Mouse (Mus musculus) ZHBTc4 (cell line): Measurements from ENCODE around the gene Gdpd5.
"Not testable (repeated sequence)": the region's sequence is repeated elsewhere in the genome, so short reads cannot be mapped to it uniquely, and the experiment has no call there.

Experiments used
- DNase-seq: peaks from one replicate; pipeline ENCODE4 v3.0.0-alpha.2; 2011; ENCODE audit warnings: low read depth, low spot score

Gene Gdpd5

DNA sequence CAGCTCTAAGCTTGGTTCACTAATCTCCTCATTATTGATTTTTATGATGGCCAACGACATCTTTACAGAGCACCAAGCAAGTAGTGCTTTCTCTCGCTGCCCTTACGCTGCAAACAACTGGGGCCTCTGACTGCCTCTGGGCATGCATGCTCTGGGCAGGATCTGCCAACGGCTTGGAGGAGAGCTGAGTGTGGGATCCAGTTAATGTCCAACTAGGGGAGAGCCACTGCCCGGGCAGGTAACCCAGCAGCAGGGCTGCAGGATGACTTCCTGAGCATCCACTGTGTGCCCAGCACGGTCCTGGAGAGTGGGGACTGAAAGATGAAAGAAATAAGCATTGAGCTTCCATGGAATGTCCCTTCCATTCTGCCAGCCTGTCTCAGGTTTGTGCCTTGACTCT is 14.5 kb upstream of the Gdpd5 start:
- no peak for DNase-seq

DNA sequence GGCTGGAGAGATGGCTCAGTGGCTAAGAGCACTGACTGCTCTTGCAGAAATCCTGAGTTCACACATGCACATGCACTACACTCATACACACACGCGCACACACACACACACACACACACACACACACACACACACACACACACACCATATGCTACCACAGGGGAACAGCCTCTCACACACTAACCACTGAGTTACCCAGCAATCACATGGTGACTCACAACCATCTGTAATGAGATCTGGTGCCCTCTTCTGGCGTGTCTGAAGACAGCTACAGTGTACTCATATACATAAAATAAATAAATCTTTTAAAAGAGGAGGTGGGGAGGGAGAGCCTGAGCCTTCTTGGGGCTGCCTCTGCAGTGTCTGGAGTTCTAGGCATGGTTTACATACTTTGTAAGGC is 6.9 kb upstream of the Gdpd5 start:
- DNase-seq, result not testable (repeated sequence)

DNA sequence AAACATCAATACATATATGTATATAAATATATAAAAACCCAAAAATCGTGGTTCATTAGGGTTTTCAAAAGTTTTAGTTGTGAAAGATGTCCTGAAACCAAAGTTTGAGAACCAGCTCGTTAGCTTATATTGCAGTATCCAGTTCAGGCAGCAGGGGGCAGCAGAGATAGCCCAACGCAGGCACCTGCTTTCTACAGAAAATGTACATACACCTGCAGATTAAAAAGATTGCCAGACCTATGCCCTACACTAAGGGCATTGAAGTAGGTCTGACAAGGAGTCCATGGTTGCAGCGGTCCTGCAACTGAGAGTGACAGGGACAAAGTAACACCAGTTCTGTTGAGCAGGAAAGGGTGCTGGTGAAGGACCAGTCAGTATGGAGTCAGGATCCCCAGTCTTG is 5.8 kb upstream of the Gdpd5 start:
- peak; percentile 67 for DNase-seq

DNA sequence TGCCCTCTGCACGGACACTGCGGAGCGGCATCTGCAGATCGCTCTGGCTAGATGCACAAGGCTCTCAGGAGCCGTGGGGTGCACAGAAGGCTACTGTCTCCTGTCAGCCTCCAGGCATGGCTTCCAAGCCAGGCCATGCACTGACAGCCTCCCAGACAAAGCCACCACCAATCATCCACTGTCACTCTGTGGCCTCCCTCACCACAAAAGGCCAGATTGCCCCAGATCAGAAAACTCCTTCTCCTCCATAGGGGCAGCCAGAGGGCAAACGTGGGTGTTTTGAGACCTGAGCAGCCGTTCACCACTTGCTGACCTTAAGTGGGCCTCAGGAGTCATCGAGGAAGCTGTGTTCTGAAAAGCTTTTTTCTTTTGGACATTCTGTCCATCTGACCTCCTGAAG is 2.3 kb upstream of the Gdpd5 start:
- no peak for DNase-seq

DNA sequence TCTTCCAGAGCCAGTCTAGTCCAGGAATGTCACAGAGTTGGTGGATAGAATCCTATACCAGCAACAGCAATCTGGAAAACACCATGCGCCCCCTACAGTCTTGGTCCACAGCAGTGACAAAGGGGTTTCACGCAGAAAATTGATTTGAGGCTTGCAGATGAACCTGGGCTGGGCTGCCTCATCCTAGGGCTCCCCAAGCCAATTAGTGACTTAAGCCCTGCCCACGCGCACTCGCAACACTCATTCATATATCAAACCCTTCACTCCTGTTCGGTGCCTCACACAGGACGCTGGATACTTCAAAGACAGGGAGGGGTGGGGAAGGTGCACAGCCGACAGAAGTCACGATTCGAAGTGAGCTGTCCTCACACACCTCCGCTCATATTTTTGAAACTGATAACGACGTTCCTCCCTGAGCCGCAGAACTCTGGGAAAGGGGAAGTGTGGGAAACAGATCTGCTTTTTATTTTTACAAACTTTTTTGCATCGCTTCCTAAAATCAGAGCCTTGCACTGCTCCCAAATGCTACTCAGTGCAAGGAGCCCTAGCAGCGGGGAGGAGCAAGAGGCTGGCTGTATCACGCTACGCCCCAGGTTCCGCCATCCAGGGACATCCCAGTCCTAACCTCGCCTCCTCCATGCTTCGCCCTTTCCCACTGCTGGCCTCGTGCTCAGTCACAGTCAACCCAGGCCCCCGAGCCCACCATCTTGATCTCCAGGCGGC is 562 bp upstream of the Gdpd5 start:
- DNase-seq, result peak; percentile 71

DNA sequence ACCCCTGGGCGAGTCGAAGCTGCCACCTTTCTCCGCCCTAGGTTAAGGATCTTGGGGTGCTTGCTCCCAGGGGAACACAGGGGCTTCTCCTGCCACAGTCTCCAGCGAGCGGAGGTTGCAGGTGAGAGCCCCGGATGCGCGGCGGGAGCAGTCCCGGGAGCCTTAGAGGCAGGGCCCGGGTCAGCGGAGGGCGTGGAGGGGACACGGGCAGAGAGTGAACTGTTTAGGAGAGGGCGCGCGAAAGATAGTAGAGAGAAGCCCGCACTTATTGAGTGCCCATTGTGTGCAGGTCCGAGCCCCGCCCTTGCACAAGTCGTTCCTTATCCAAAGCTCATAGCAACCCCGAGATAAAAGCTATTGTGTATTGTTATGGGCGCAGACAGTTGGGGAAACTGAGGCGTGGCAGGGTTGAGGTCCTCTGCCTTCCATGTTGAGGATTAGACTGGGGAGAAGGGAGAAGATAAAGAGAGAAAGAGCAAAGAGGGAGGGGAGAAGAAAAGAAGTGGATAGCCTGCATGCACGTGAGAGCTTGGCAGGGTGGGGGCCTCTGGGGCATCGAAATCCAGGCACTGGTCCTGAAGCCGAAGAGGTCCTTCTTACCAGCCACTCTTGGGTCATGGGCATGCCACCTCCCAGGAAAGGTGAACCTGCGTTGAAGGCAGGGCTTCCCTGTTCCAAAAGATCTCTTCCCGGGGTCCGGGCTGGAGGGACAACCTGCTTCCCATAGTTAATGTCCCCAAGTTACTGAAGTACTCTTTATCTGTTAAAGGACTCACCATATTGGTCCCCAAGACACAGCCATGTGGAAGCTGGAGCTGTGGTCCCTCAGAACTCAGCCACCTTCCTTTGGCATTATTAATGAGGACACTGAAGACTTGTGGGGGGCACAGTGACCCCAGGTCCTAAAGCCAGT is 1.1 kb downstream of the Gdpd5 start:
- DNase-seq, result no peak

DNA sequence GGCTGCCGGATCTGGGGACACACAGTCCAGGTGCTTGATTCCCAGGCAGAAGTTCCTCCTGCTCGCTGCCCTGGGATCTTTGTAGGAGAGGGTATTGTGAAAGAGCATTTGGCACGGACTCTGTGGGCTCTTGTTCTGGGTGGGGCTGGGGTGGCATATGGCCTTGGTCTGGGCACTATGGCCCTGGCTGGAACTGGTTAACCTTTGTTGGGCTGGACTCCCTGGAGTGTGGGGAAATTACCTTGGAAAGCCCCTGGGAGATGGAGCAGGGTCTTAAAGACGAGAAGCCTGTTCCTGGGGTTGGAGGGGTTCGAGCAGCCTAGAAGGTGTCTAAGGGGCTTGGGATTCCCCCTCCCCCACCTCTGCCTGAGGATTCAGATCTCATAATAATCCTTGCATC is 2.0 kb downstream of the Gdpd5 start:
- no peak for DNase-seq

DNA sequence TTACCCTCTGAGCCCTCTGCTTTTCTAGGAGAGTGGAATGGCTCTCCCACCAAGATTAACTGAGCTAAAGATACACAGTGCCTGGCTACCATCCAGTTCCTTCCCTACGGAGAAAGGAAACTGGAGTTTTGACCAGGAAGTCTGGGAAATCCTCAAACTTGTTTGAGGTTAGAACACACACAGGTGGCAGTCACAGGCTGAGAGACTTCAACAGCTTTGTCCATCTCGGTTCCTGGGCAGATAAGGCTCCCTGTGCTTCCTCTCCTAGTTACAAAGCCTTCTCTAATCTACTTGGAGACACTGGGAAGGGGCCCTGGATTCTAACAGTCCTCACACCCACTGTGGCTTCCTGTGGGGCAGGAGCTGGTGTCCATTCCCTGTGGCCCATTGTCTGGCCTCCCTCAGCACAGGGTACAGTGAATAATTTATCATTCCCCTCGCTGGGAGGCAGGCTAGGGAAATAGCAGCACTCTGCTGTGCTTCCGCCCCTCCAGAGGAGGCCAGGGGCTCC is 2.9 kb downstream of the Gdpd5 start:
- DNase-seq, result no peak

DNA sequence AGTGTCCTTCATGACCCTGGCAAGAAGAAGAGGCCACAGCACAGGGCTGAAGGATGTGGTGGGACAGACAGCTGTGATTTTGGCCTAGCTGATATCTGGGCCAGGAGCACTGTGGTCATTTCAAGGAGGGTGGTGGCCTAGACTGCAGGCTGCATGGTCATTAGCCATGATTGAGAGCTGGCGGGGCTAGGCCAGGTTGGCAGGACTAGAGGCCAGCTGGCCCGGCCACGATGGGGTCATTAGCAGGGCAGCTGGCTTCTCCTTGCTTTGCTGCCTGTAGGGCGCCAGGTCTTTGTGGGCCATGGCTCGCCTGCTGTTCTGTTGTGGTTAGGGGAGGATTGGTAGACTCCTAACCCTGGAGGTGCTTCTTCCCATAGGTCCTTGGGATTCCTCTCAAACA is 4.8 kb downstream of the Gdpd5 start:
- DNase-seq, result no peak

DNA sequence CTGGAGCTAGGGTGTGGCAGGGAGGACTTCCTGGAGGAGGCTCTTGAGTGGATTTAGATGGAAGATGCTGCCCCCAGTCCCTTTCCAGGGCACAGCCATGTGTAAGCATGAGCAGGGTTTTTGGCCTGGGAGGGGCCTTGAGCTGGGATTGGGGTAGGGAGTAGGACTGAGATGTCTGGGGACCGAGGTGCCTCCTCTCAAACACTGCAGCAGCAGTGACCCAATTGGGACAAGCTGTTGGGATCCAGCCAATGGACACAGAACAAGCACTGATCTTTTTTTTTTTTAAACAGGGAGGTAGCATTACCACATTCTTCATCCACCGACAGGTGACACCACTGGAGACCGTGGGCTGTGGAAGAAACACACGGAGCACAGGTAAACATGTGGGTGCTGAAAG is 5.6 kb downstream of the Gdpd5 start:
- DNase-seq, result no peak

DNA sequence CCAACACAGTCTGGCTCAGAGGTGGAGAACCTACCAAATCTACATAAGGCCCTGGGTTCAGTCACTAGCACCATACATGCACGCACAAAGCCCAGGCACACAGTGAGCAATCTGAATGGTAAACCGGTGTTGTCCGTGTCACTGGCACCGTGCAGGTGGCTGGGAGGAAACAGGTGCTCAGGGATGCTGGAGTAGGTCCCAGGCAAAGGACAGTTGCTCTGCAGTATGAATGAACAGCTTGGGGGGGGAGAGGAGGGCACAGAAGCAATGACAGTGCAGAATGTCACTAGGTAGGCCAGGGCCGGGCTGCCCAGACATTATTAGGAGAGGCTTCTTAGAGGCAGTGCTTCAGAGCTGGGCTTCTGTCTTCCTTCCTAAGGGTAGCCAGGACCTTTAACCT is 6.1 kb downstream of the Gdpd5 start:
- DNase-seq, result no peak

DNA sequence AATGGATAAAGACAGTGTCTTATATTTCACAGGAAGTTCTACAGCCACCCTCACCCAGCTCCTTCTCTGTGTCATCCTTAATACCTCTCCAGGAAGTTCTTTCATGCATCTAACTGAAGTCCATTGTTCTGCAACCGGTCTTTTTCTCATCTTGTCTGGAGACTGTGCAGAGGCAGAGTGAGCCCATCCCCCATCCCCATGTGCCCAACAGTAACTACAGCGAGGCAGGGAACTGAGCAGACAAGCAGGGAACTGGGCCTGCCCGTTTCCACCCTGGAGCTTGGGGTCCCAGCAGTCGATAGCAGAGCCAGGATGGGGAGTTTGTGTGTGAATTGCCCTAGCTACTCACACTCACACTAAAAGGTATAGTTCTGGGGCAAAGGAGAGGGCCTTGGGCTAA is 9.3 kb downstream of the Gdpd5 start:
- DNase-seq, result no peak

DNA sequence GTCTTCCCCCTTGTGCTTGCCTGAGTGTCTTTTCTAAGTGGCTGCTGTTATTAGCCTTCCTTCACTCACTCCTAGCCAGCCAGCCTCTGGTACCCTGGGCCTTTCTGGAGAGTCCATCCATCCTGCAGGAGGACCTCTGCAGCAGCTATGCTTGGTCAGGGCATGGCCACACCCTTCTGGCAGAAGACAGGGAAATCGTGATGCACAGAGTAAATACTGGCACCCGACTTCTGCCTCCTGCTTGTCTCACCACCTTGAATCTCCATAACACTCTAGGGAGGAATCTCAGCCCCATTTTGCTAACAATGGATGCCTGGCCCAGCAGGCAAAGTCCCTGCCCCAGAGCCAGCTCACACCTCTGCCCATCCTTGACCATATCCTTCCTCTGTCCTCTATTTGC is 11.5 kb downstream of the Gdpd5 start:
- no peak for DNase-seq

DNA sequence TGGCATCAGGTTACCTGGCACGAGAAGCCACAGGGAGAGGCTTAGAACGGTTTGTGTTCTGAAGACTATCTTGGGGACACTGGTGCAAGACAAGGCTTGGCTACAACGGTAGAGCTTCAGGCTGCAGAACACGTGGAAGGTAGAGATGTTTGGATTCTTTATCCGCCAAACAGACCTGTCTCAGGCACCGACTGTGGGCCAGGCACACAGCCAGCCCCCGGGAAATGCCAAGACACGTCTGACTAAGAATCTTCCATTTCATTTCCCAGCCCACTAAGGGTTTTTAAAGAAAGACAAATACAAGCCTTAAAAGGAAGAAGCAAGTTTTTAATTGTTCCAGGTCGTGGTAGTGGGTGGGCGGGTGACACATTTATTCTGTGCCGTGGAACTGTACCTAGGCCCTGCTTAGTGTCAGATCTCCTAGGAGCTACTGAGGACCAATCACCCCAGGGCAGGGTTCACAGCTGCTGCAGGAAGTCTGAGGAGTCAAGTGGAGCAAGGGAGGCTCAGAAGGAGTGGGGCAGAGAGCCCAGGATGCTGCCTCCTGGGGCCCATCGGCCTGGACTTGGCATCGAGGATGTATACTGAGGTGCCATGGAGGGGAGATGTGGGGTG is 12.6 kb downstream of the Gdpd5 start:
- DNase-seq, result no peak

DNA sequence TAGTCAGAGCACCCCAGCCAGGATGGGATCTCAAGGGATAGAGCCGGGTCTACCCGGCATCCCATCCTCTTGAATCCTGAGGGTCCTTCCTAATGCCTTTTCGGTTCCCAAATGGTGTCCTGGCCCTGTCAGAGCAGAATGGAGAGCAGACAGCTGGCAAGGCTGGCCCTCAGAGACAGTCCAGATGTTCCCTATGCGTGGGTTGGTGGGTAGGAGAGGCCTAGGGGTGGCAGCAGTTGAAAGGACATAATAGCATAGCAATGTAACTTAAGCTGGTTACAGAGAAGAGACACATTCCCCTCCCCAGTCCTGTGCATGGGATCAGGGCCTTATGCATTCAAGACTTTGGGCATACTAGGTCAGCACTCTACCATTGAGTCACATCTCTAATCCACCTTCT is 14.2 kb downstream of the Gdpd5 start:
- DNase-seq, result no peak

DNA sequence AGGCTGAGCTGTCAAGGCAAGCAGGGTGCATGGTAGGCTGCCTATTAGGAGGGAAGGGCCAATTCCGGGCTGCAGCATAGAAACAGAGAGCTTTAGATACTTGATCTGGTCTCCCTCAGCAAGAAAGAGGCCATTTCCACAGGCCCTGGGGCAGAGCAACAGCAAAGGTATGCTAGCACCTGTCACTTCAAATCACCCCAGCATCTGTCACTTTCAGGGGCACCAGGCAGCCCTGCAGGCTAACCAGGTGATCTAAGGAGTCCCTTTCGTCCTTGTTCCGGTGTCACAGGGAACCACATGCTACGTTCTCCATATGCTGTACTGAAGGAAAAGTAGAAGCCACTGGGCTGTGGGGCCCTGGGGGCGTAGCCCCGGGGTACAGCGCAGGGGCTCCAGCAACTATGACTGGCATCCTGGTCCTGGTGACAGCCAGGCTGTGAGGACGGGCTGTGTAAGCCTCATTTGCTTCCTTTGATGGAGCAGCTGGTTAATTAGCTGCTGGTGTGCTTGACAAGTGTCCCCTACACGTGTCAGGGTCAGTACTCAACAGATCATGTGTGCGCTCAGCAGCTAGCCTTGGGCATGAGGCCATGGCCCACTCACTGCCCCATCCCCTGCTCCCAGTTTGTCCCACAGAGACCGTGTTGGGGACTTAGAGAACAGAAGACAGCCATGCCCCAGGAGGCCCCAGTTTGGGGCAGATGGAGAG is 14.8 kb downstream of the Gdpd5 start:
- DNase-seq, result no peak

DNA sequence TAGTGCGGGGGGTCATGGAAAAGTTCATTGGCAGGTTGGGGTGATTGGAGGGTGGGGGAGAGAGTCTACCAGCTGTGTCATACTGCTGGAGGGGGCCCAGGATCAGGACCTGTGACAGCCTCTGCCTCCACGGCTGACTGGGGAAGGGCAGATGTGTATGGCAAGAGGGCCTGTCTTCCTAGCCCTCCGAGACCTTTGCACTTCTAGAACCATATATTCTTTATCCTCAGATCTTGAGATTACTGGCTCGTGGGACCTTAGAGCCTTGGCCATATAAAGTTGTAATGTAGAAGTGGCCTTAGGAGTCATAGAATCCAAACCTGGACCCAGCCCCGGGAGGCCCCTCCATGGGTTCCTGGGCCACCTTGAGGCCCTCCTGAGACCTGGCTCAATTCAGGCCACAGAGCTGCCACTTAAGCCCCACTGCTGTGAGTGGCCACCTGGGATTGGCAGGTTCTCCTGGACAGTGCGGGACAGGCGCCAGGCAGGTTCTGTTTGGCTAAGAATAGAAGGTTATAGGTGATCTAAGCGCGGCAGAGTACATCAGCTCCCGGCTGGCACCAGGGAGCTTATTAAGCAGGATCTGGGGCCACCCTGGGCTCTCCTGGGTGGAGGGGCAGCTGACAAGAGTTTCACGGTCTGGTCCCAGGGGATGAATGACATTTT is 15.9 kb downstream of the Gdpd5 start:
- DNase-seq, result no peak

DNA sequence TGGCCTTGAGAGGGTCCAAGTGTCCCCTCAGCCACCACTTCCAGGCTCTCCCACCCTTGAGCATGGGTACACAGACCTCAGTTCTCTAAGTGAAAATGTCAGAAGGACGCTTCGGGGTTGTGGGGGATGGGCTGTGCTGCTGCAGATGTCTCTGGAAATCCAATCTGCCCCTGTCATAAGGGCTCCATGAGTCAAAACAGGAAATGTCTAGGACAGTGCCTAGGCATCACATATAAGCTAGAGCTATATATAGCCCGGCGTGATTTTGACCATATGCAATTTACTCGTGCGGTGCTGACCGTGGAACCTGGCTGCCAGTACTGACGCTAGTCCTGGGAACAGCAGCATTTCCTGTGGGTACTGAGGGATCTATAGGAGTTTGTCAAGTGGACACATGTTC is 20.2 kb downstream of the Gdpd5 start:
- DNase-seq, result no peak

DNA sequence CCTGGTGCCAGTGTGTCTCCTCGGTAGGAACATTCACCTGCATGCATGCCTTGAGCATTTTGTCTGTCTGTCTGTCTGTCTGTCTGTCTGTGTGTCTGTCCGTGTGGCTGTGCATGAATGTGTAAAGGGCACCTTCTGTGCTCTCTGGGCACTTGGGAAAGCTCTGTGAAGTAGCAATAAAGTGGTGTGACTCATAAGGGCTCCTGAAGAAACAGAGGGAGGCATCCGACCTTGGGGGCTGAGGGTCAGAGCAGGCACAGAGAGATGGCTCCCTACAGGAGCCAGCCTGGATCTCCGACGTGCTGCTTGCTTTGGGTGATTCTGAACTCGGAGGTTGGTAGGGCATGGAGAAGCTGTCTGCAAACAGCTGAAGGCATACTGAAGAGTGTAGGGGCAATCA is 21.3 kb downstream of the Gdpd5 start:
- no peak for DNase-seq

DNA sequence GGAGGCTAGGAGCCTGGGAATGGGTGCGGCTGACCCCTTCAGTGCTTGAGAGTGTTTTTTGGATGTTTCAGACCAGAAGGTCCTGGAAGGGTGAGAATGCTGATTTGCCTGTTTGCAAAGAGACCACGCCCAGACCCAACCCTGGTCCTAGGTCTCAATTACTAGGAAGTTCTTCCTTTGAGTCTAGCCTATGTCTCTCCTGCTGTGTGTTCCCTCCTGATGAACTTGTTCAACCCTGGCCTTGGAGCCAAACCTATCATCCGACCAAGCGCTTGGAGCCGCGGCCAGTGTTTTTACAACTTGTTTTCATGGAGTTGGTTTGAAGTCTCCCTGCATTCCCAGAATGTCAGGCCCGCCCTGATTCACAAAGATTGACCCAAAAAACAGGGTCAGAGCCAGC is 22.0 kb downstream of the Gdpd5 start:
- DNase-seq, result peak; percentile 90

DNA sequence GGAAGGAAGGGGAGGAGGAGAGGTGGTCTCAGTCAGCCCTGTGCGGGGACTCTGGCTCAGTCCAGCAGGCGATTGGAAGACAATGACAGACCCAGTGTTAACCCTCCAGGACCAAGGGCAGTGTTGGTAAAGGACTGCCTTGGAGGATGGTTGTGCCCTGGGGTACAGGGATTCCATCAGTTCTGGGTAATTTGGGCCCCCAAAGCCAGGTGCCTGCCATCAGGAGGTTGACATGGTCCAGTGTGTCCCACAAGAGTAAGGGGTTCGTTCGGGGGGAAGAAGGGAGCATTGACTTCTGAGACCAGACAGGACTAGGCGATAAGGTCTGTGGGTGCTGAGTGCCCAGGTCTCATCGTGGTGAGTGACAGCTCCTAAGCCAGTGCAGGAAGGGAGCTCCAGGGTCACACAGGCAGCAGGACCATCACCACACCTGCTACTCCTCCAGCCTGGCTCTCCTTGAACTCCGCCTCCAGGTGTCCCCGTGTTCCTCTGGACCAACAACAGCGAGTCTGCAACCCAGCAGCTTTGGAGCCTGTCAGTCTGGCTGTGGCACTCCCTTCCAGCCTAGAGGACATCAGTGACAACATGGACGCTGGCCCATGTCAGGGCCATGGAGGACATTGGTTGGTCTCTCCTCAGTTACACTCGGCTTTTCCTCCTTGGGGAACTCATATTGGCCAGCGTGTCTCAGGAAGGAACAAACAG is 23.0 kb downstream of the Gdpd5 start:
- DNase-seq, result no peak
